Mouse (Mus musculus) liver, embryonic 14.5 days (tissue): ENCODE data around the gene Lamc1.

ENCODE experiments used
- CTCF ChIP-seq: IDR thresholded peaks from 2 replicates; pipeline ENCODE4 v1.5.1; 2016; ENCODE audit warnings: antibody characterized with exemption, low read depth, control low read depth
- EP300 ChIP-seq: IDR thresholded peaks from 2 replicates; pipeline ENCODE4 v1.6.1; 2016; ENCODE audit warnings: antibody characterized with exemption, low read depth

DNA sequence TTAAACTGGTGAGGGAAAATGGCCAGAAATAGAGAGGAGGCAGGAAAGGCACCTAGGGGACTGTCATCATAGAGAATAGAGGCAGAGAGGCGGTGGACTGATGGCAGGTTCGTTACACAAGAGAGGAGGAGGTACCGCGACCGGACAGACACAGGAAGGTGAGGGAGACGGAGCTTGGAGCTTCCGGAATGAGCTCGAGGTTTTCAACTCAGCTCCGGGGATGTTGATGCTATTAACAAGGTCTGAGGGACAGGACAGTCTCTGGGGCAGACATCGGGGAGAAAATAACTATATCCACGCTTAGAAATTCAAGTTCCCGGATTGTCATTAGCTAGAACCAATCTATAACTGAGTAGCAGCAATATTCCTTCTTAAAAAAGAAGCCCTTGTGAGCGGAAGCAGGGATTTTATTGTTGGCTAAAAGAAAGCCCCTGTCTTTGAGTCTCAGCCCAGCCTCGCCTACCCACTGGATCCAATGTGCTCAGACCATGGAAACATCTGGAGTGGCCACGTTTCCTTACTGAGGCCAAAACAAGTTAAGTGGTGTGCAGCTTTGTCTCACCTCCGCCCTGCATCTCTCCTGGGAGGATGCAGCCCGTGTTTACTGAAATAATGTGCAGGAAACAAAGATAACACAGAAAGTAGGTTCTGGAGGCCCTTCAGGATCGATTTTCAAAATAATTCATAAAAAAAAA lies 21.3 kb upstream of the Lamc1 start:
- TF ChIP-seq CTCF (no peak), EP300 (no peak)
